Mouse (Mus musculus): ENCODE measurements around the gene Pdx1. TPM values are rescaled to one million over a fixed set of nuclear protein-coding genes. Genes with fewer than 3 reads are reported as not detected.

Gene Pdx1
- 2.7 and 3.4 TPM in 2 replicates for polyA plus RNA-seq (2012; ENCODE audit: low replicate concordance)

DNA sequence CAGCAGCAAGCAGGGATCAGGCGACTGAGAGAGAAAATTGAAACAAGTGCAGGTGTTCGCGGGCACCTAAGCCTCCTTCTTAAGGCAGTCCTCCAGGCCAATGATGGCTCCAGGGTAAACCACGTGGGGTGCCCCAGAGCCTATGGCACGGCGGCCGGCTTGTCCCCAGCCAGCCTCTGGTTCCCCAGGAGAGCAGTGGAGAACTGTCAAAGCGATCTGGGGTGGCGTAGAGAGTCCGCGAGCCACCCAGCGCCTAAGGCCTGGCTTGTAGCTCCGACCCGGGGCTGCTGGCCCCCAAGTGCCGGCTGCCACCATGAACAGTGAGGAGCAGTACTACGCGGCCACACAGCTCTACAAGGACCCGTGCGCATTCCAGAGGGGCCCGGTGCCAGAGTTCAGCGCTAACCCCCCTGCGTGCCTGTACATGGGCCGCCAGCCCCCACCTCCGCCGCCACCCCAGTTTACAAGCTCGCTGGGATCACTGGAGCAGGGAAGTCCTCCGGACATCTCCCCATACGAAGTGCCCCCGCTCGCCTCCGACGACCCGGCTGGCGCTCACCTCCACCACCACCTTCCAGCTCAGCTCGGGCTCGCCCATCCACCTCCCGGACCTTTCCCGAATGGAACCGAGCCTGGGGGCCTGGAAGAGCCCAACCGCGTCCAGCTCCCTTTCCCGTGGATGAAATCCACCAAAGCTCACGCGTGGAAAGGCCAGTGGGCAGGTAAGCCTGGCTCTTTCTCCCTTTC, at the start of gene Pdx1:
Pdx1 (plus strand) TSS at position 34 of the 747 bp plus-strand sequence.

DNA sequence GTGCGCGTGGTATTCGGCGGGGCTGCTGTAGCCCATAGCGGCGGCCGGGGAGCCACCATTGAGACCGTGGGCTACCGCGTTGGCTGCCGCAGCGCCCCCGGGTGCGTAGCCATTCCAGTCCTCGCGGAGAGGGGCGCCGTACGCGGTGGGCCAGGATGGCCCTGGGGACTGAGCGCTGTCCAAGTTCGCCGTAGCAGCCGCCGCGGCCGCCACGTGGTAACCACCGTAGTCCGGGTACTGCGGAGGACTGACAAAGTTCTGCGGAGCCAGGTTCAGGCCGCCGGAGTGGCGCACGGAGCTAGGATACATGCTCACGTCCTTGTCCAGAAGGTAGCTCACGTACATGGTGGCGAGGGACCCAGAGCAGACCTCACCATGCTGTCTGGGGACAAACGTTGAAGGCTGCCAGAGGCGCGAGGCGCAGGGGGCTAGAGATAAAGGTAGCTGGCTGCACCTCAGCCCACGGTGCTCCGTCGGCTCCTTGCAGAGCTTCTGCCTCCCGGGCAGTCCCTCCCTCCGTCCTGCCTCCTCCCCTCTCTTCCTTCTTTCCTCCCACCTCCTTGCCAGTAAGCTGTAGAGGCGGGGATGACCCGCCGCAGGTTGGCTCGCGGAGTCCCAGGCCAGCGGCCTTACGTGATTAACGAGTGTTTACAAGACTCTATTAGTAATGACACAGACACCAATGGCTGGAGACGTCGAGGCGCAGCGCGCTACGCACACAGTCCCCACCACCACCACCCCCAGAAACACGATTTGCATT, 37.1 kb downstream of the Pdx1 start, which contains the start of gene Cdx2:
Cdx2 (minus strand) TSS at position 633 of the 760 bp plus-strand sequence.

DNA sequence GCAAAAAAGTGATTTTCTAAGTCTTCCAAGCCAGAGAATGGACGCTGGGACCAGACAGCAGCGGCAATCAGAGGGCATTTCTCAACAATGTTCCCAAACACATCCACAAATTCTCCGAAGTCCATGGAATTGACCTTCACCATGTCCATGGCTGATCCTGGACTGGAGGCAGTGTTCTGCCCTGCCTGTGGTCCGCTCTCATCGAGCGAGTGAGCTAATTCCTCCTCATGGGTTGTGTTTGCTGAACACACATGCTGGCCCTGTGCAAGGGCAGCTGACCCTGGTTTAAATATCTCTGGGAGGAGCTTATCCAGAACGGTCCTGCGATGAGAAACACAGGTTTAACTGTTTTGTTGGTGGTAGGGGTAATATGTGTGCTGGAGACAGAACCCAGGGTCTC, 52.4 kb downstream of the Pdx1 start, which contains the start of gene Urad:
Urad (minus strand) TSS at position 258 of the 400 bp plus-strand sequence.

Other genes starting within 250 kb of the Pdx1 start
- 10.8 and 21.0 TPM in 2 replicates for gene Lnx2, start 193.4 kb upstream of the Pdx1 start, polyA plus RNA-seq (2012; ENCODE audit: low replicate concordance)
- gene Polr1d, start 192.9 kb upstream of the Pdx1 start, polyA plus RNA-seq (2012; ENCODE audit: low replicate concordance) = 39.6 and 57.2 TPM in 2 replicates
- gene Gsx1, start 81.3 kb upstream of the Pdx1 start, polyA plus RNA-seq (2012; ENCODE audit: low replicate concordance) = not detected in 2 replicates
- gene Cdx2, start 37.3 kb downstream of the Pdx1 start, polyA plus RNA-seq (2012; ENCODE audit: low replicate concordance) = 0.12 and 0.15 TPM in 2 replicates
- not detected in 2 replicates for gene Urad, start 52.5 kb downstream of the Pdx1 start, polyA plus RNA-seq (2012; ENCODE audit: low replicate concordance)
- gene Flt3, start 130.5 kb downstream of the Pdx1 start, polyA plus RNA-seq (2012; ENCODE audit: low replicate concordance) = 0.56 and 1.4 TPM in 2 replicates
- 15.9 and 18.2 TPM in 2 replicates for gene Pan3, start 160.2 kb downstream of the Pdx1 start, polyA plus RNA-seq (2012; ENCODE audit: low replicate concordance)

All from leukemia stem cell, adult 10-12 weeks (primary cell).